Mouse (Mus musculus): ENCODE results near the gene Kazn. TPM values are rescaled to one million over a fixed set of nuclear protein-coding genes. Genes with fewer than 3 reads are reported as not detected.

The Kazn gene
- total and polyA plus RNA-seq, 3 experiments, result 0.11 TPM; not detected in 2

DNA sequence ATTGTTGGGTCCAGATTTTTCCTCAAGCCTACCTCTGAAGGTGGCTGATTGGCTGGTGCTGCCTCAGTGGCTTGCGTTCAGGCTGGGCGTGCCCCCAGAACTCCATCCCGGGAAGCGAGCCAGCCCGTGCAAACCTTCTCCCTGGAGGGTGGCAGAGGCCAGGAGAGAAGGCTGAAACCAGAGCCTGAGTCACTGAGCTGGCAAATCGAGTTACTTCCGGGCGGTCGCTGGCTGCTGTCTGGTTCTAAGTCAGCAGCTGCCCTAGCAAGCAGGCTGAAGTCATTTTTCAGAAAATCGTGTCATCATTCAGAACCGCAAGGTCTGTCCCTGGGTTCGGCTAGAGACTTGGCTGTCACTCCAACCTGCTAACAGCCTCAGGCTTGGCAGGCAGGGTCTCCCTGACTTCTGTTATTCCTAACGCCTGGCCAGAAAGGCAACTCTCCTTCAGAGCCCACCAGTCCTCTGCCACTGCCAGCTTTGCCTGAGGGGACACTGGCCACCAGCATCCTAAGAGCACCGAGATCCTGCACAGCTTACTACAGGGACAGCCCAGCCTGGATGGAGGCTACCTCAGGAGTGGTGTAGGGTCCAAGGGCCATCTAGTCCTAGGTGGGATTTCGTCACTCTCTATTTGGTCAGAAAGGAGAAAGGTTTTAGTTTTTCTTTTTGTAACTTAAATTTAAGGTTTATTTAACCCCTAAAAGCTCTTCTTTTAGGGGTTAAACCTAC lies 143.5 kb downstream of the Kazn start:
- DNase-seq (ENCODE audit: low spot score) (no peak), ATAC-seq (ENCODE audit: extremely low read depth, insufficient number of reproducible peaks, low FRiP score, poor library complexity, severe bottlenecking) (no peak)
- Histone ChIP-seq H3K4me3 (ENCODE audit: low read depth, low read length) (no peak overlapping the region), H3K36me3 (replicated peaks) (no peaks in the 10 kb centered on the region), H3K4me1 (ENCODE audit: insufficient read depth, low read depth, low read length) (no peaks in the 10 kb centered on the region), H3K9me3 (replicated peaks) (peaks cover 80% of the 10 kb centered on the region), H3K27me3 (ENCODE audit: insufficient read depth, low read length) (no peaks in the 10 kb centered on the region)
- TF ChIP-seq TAL1 (conservative IDR thresholded peaks at IDR 0.05; ENCODE audit: low read depth, low read length) (no peak), POLR2AphosphoS5 (IDR thresholded peaks at IDR 0.05; ENCODE audit: insufficient replicate concordance, low read depth, low read length) (no peak), GATA1 (IDR thresholded peaks at IDR 0.05; ENCODE audit: borderline replicate concordance, low read length) (no peak), GATA2 (IDR thresholded peaks at IDR 0.05; ENCODE audit: borderline replicate concordance, low read depth, low read length) (no peak), CTCF (IDR thresholded peaks at IDR 0.05; ENCODE audit: low read depth, low read length) (no peak)

DNA sequence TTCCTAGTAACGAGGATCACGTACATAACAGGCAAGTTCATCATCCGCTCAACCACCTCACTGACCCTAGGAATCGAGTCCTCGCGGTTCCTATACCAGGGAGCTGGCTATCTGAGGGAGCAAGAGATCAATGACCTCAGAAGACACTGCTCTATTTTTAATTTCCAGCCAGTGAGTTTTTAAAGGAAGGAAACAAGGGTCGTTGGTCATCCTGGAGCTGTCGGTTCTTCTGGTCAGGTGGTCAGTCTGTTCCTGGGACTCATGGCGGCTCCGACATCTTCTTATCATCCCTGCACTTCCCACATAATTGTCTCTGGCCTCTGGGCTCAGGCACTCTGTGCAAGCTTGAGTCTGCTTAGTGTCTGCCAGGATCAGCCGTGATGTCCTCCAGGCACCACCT lies 144.8 kb downstream of the Kazn start:
- ATAC-seq (ENCODE audit: extremely low read depth, insufficient number of reproducible peaks, low FRiP score, poor library complexity, severe bottlenecking), result no peak
- Histone ChIP-seq H3K9me3 (replicated peaks) (peaks cover 77% of the 10 kb centered on the region), H3K4me3 (ENCODE audit: low read depth, low read length) (no peak overlapping the region), H3K27me3 (ENCODE audit: insufficient read depth, low read length) (no peaks in the 10 kb centered on the region), H3K36me3 (replicated peaks) (no peaks in the 10 kb centered on the region), H3K4me1 (ENCODE audit: insufficient read depth, low read depth, low read length) (no peaks in the 10 kb centered on the region)
- TF ChIP-seq GATA1 (IDR thresholded peaks at IDR 0.05; ENCODE audit: borderline replicate concordance, low read length), result no peak
- TF ChIP-seq TAL1 (conservative IDR thresholded peaks at IDR 0.05; ENCODE audit: low read depth, low read length), result no peak
- TF ChIP-seq CTCF (IDR thresholded peaks at IDR 0.05; ENCODE audit: low read depth, low read length), result no peak
- no peak for TF ChIP-seq GATA2 (IDR thresholded peaks at IDR 0.05; ENCODE audit: borderline replicate concordance, low read depth, low read length)
- no peak for TF ChIP-seq POLR2AphosphoS5 (IDR thresholded peaks at IDR 0.05; ENCODE audit: insufficient replicate concordance, low read depth, low read length)
- DNase-seq (ENCODE audit: low spot score), result no peak

DNA sequence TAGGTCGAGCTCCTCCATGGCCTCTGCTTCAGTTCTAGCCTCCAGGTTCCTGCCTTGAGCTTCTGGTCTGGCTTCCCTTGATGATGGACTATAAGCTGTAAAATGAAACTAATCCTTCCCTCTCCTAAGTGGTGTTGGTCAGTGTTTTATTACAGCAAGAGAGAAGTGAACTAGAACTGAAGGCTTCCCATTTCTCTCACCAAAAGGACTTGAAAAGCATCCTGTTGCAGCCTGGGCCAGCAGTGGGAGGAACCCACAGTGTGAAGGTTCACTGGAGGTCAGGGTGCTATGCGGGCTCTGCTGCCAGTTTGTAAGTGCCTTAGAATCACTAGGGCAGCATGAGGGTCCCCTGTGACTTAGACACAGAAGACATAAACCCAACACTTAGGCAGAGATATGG lies 148.1 kb downstream of the Kazn start:
- ATAC-seq (ENCODE audit: extremely low read depth, insufficient number of reproducible peaks, low FRiP score, poor library complexity, severe bottlenecking) (no peak), DNase-seq (ENCODE audit: low spot score) (no peak)
- Histone ChIP-seq H3K36me3 (replicated peaks) (no peaks in the 10 kb centered on the region), H3K4me1 (ENCODE audit: insufficient read depth, low read depth, low read length) (no peaks in the 10 kb centered on the region), H3K27me3 (ENCODE audit: insufficient read depth, low read length) (no peaks in the 10 kb centered on the region), H3K4me3 (ENCODE audit: low read depth, low read length) (no peak overlapping the region), H3K9me3 (replicated peaks) (peaks cover 72% of the 10 kb centered on the region)
- TF ChIP-seq CTCF (IDR thresholded peaks at IDR 0.05; ENCODE audit: low read depth, low read length) (no peak), TAL1 (conservative IDR thresholded peaks at IDR 0.05; ENCODE audit: low read depth, low read length) (no peak), GATA1 (IDR thresholded peaks at IDR 0.05; ENCODE audit: borderline replicate concordance, low read length) (no peak), POLR2AphosphoS5 (IDR thresholded peaks at IDR 0.05; ENCODE audit: insufficient replicate concordance, low read depth, low read length) (no peak), GATA2 (IDR thresholded peaks at IDR 0.05; ENCODE audit: borderline replicate concordance, low read depth, low read length) (no peak)

DNA sequence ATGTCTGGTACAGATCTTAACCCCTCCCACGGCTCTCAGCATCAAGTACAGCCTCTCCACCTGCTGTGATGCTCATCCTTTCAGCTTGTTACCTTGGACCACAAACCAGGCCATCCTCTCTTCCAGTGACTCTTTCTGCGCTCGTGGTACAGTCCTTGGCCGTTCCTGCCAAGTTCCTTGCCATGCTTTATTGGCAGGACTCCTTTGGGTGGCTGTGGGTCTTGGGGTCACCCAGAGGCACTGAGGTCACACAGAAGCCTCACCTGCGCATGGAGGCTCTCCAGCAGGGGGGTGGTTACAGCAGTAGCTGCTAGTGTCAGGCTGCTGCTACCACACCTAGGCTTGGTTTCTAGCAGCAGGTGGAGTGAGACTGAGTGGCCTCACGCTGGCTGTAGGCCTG lies 149.2 kb downstream of the Kazn start:
- ATAC-seq (ENCODE audit: extremely low read depth, insufficient number of reproducible peaks, low FRiP score, poor library complexity, severe bottlenecking) (no peak), DNase-seq (ENCODE audit: low spot score) (no peak)
- Histone ChIP-seq H3K9me3 (replicated peaks) (peaks cover 75% of the 10 kb centered on the region), H3K27me3 (ENCODE audit: insufficient read depth, low read length) (no peaks in the 10 kb centered on the region), H3K36me3 (replicated peaks) (no peaks in the 10 kb centered on the region), H3K4me3 (ENCODE audit: low read depth, low read length) (no peak overlapping the region), H3K4me1 (ENCODE audit: insufficient read depth, low read depth, low read length) (no peaks in the 10 kb centered on the region)
- no peak for TF ChIP-seq GATA2 (IDR thresholded peaks at IDR 0.05; ENCODE audit: borderline replicate concordance, low read depth, low read length)
- no peak for TF ChIP-seq CTCF (IDR thresholded peaks at IDR 0.05; ENCODE audit: low read depth, low read length)
- no peak for TF ChIP-seq GATA1 (IDR thresholded peaks at IDR 0.05; ENCODE audit: borderline replicate concordance, low read length)
- no peak for TF ChIP-seq TAL1 (conservative IDR thresholded peaks at IDR 0.05; ENCODE audit: low read depth, low read length)
- no peak for TF ChIP-seq POLR2AphosphoS5 (IDR thresholded peaks at IDR 0.05; ENCODE audit: insufficient replicate concordance, low read depth, low read length)

DNA sequence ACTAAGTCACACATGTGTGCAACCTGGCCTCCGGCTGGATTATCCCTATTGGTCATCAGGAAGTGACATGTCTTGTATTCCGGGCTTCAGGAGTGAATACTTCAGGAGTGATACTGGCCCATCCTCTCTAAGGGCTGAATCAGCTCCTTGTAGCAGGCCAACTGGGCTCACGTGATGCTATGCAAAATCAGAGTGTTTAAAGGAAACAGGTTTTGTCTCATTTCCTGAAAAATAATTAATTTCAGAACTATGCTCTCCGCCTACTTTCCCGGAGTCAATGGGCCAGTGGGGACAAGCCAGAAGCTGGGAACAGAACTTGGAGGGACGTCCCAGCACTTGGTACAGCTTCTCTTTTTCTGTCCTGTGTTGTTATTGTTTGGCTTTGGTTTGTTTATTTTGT lies 150.4 kb downstream of the Kazn start:
- Histone ChIP-seq H3K36me3 (replicated peaks) (no peaks in the 10 kb centered on the region), H3K4me1 (ENCODE audit: insufficient read depth, low read depth, low read length) (no peaks in the 10 kb centered on the region), H3K4me3 (ENCODE audit: low read depth, low read length) (no peak overlapping the region), H3K27me3 (ENCODE audit: insufficient read depth, low read length) (no peaks in the 10 kb centered on the region), H3K9me3 (replicated peaks) (peaks cover 75% of the 10 kb centered on the region)
- DNase-seq (ENCODE audit: low spot score) (no peak), ATAC-seq (ENCODE audit: extremely low read depth, insufficient number of reproducible peaks, low FRiP score, poor library complexity, severe bottlenecking) (no peak)
- TF ChIP-seq CTCF (IDR thresholded peaks at IDR 0.05; ENCODE audit: low read depth, low read length), result no peak
- no peak for TF ChIP-seq GATA1 (IDR thresholded peaks at IDR 0.05; ENCODE audit: borderline replicate concordance, low read length)
- no peak for TF ChIP-seq TAL1 (conservative IDR thresholded peaks at IDR 0.05; ENCODE audit: low read depth, low read length)
- TF ChIP-seq POLR2AphosphoS5 (IDR thresholded peaks at IDR 0.05; ENCODE audit: insufficient replicate concordance, low read depth, low read length), result no peak
- no peak for TF ChIP-seq GATA2 (IDR thresholded peaks at IDR 0.05; ENCODE audit: borderline replicate concordance, low read depth, low read length)

DNA sequence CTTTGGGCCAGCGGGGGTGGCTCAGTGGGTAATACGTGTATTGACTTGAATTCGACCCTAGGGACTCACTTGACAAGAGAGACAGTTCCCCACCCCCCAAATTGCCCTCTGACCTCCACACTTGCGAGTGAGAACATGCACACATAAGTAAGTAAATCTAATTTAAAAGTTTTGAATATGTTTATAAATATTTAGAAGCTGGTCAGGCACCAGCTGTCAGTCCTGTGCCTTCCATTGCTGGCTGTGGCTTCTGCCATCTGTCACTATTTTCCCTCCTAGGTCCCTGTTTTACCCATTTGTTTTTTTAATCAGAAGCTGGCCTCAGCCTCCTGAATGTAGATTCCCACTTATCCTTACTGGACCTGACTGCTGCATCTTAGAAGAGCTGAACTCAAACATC lies 150.8 kb downstream of the Kazn start:
- Histone ChIP-seq H3K36me3 (replicated peaks) (no peaks in the 10 kb centered on the region), H3K27me3 (ENCODE audit: insufficient read depth, low read length) (no peaks in the 10 kb centered on the region), H3K4me1 (ENCODE audit: insufficient read depth, low read depth, low read length) (no peaks in the 10 kb centered on the region), H3K4me3 (ENCODE audit: low read depth, low read length) (no peak overlapping the region), H3K9me3 (replicated peaks) (peaks cover 77% of the 10 kb centered on the region)
- DNase-seq (ENCODE audit: low spot score), result no peak
- ATAC-seq (ENCODE audit: extremely low read depth, insufficient number of reproducible peaks, low FRiP score, poor library complexity, severe bottlenecking), result no peak
- TF ChIP-seq GATA2 (IDR thresholded peaks at IDR 0.05; ENCODE audit: borderline replicate concordance, low read depth, low read length), result no peak
- no peak for TF ChIP-seq POLR2AphosphoS5 (IDR thresholded peaks at IDR 0.05; ENCODE audit: insufficient replicate concordance, low read depth, low read length)
- TF ChIP-seq GATA1 (IDR thresholded peaks at IDR 0.05; ENCODE audit: borderline replicate concordance, low read length), result no peak
- no peak for TF ChIP-seq CTCF (IDR thresholded peaks at IDR 0.05; ENCODE audit: low read depth, low read length)
- no peak for TF ChIP-seq TAL1 (conservative IDR thresholded peaks at IDR 0.05; ENCODE audit: low read depth, low read length)

Measured in G1E (cell line).